Mouse (Mus musculus): ENCODE results near the gene Tnni2. TPM values are rescaled to one million over a fixed set of nuclear protein-coding genes. Genes with fewer than 3 reads are reported as not detected.

The Tnni2 gene
- polyA plus RNA-seq, 1 experiment, result 48.2 TPM

GRCm38 (mm10) chr7:142482256-142482609 is 40.6 kb downstream of the Tnni2 start:
- DNase-seq (ENCODE audit: low spot score), result no peak

- DNase-seq (ENCODE audit: low spot score), result no peak
Measured at GRCm38 (mm10) chr7:142483136-142483535, 41.5 kb downstream of the Tnni2 start.

- DNase-seq (ENCODE audit: low spot score), result no peak
Measured at GRCm38 (mm10) chr7:142484780-142485179, 43.2 kb downstream of the Tnni2 start.

GRCm38 (mm10) chr7:142486751-142487162 is 45.1 kb downstream of the Tnni2 start:
- no peak for DNase-seq (ENCODE audit: low spot score)

DNA sequence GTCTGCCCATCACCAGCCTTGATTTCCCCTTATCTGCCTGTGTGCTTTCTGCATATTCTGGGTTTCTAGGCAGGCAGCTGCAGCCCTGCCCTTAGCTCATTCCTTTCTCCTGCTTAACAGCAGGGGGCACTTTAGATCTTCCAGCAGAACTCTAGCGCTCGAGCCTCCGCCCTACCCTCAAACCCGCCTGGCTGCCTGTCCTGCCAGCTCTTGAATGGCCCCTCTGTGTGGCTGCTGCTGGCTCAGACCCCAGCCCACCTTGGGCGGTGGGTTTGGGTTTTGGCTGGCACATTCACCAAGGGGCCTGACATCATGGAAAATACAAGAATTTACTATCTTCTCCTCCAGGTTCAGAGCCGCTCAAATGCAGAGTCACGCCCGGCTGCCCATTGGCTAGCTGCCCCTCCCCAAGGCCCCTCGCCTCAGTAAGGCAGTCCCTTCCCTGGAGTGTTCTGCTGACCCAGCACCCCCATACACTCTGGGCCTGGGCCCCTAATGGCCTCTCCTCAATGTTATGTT is 45.8 kb downstream of the Tnni2 start:
- no peak for DNase-seq (ENCODE audit: low spot score)

DNA sequence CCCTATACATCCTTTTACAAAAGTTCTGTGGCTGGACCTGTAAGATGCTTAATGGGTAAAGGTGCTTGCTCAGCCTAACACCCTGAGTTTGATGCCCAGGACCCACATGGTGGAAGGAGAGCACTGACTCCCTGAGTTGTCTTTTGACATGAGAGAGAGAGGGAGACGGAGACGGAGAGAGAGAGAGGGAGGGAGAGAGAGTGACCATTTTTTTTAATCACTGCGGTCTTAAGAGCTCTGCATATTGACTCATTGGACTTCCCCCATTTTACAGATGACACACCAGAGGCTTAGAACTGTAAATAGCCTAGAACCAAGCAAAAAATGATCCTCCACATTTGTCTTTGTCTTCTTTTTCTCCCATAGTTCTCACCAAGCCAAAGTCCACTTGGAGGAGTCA is 46.4 kb downstream of the Tnni2 start:
- DNase-seq (ENCODE audit: low spot score), result no peak

DNA sequence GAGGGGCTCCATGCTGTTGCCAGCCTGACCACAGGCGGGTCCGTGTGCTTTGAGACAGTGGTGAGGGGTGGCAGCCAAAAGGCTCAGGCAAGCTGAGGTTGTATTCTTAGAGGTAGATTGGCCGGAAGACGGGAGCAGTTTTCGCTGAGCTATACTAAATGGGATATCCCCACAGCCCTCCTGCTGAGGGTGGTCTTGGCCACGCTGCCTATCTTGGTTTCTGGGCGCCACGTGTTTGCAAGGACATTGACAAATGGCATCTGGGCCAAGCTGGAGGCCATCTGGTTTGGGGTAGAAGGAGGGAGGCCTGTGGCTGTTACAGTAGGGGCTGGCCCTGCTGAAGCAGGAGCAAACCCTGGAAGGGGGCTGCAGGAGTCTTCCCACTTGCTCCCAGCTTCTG is 51.9 kb downstream of the Tnni2 start:
- DNase-seq (ENCODE audit: low spot score), result no peak

Other genes with a start within 250 kb of the Tnni2 start
- not detected in 2 replicates for gene Krtap5-3, start 240.4 kb upstream of the Tnni2 start, polyA plus RNA-seq (2012; rRNA removed)
- gene Gm7579, start 229.9 kb upstream of the Tnni2 start, polyA plus RNA-seq (2012; rRNA removed), result not detected in 2 replicates
- gene Krtap5-5, start 211.8 kb upstream of the Tnni2 start, polyA plus RNA-seq (2012; rRNA removed), result not detected in 2 replicates
- not detected in 2 replicates for gene Gm40460, start 200.7 kb upstream of the Tnni2 start, polyA plus RNA-seq (2012; rRNA removed)
- not detected in 2 replicates for gene Gm2431, start 183.5 kb upstream of the Tnni2 start, polyA plus RNA-seq (2012; rRNA removed)
- not detected in 2 replicates for gene Gm4559, start 167.4 kb upstream of the Tnni2 start, polyA plus RNA-seq (2012; rRNA removed)
- gene Krtap5-1, start 144.7 kb upstream of the Tnni2 start, polyA plus RNA-seq (2012; rRNA removed), result not detected in 2 replicates
- gene Krtap5-4, start 138.3 kb upstream of the Tnni2 start, polyA plus RNA-seq (2012; rRNA removed), result not detected in 2 replicates
- gene Ifitm10, start 68.1 kb upstream of the Tnni2 start, polyA plus RNA-seq (2012; rRNA removed), result 35.2 and 36.2 TPM in 2 replicates
- 2.0 and 2.2 TPM in 2 replicates for gene Gm49369, start 59.1 kb upstream of the Tnni2 start, polyA plus RNA-seq (2012; rRNA removed)
- gene Ctsd, start 53.8 kb upstream of the Tnni2 start, polyA plus RNA-seq (2012; rRNA removed), result 836 and 938 TPM in 2 replicates
- 316 and 420 TPM in 2 replicates for gene Syt8, start 7.0 kb upstream of the Tnni2 start, polyA plus RNA-seq (2012; rRNA removed)
- 379 and 420 TPM in 2 replicates for gene Lsp1, start 19.0 kb downstream of the Tnni2 start, polyA plus RNA-seq (2012; rRNA removed)
- 74.3 and 79.9 TPM in 2 replicates for gene Tnnt3, start 57.0 kb downstream of the Tnni2 start, polyA plus RNA-seq (2012; rRNA removed)
- gene Mrpl23, start 90.9 kb downstream of the Tnni2 start, polyA plus RNA-seq (2012; rRNA removed), result 76.2 and 102 TPM in 2 replicates
- gene Igf2, start 225.0 kb downstream of the Tnni2 start, polyA plus RNA-seq (2012; rRNA removed), result 11.9 and 21.9 TPM in 2 replicates
- not detected in 2 replicates for gene Gm49394, start 228.1 kb downstream of the Tnni2 start, polyA plus RNA-seq (2012; rRNA removed)